Mouse (Mus musculus) brain, adult 2 months (tissue): ENCODE measurements around the gene Vmn1r220.
"Not testable (repeated sequence)": the region's sequence is repeated elsewhere in the genome, so short reads cannot be mapped to it uniquely, and the experiment has no call there.

Experiments used
- DNase-seq: peaks from one replicate; pipeline ENCODE4 v3.0.0; 2011; ENCODE audit warnings: low read depth, low spot score

Gene Vmn1r220

DNA sequence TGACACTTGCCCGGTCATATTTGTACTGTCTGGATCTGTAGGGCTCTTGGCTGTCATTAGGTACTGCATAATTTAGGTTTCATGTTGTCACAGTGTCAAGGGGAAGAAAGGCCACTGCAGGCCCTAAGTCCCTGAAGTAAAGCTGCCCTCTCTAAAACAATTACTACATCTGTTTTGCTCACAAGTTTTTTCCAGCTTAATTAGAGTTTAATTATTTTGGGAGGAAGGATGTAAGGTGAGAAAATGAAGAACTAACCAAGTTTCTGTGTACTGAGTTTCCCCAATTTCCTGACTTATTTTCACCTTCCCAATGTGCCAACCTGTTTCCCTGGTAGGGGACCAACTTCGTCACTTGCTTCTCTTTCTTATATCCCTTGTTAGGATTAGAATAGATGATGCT, at the start of gene Vmn1r220:
Gene Vmn1r220, minus strand, starts transcription at position 101 of the 400 bp plus-strand sequence.
- no peak for DNase-seq

DNA sequence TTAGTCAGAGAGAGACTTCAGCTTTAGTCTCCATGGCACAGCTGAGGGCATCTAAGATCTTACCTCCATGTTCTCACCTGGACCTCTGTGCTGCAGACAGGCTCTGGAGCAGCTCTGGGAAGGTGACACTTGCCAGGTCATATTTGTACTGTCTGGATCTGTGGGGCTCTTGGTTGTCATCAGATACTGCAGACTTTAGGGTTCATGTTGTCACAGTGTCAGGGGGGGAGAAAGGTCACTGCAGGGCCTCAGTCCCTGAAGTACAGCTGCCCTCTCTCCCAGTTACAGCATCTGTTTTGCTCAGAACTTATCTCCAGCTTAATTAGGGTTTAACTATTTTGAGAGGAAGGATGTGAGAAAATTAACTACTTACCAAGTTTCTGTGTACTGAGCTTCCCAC, 48.1 kb upstream of the Vmn1r220 start, which contains the start of gene Vmn1r222:
Gene Vmn1r222, minus strand, starts transcription at position 101 of the 400 bp plus-strand sequence.
- not testable (repeated sequence) for DNase-seq

DNA sequence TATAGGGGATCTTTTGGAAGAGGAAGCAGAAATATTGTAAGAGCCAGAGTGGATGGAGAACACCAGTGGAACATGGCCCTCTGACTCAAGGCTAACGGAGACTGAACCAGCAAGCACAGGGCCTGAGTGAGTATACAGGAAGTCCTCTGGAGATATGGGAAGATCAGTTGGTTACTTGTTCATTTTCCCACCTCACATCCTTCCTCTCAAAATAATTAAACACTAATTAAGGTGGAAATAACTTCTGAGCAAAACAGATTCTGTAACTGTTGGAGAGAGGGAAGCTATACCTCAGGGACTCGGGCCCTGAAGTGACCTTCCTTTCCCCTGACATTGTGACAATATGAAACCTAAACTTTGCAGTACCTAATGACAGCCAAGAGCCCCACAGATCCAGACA, 26.1 kb upstream of the Vmn1r220 start, which contains the start of gene Vmn1r221:
Gene Vmn1r221, plus strand, starts transcription at position 301 of the 400 bp plus-strand sequence.
- DNase-seq: not testable (repeated sequence)

DNA sequence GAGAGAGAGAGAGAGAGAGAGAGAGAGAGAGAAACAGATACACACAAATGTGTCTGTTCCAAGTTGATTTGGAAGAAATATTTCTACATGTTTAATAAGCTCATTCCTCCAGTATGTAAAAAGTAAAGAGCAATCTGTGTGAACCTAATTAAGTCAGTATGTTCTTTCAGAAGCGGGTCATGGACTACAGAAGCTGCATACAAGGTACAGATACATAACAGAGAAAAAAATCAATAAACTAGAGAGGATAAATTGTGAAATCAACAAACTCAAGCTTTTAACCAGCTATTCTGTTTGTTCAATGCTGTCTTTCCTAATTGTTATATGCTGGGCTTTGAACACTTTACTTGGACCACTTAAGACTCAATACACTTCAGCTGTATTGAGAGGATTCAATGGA, 16.1 kb upstream of the Vmn1r220 start:
- DNase-seq: not testable (repeated sequence)

GRCm38 (mm10) chr13:23166471-23166870, 21.3 kb downstream of the Vmn1r220 start:
- not testable (repeated sequence) for DNase-seq

GRCm38 (mm10) chr13:23159012-23159411, 28.8 kb downstream of the Vmn1r220 start, which contains the start of gene Vmn1r219:
Gene Vmn1r219, plus strand, starts transcription at chr13:23159312.
- no peak for DNase-seq

DNA sequence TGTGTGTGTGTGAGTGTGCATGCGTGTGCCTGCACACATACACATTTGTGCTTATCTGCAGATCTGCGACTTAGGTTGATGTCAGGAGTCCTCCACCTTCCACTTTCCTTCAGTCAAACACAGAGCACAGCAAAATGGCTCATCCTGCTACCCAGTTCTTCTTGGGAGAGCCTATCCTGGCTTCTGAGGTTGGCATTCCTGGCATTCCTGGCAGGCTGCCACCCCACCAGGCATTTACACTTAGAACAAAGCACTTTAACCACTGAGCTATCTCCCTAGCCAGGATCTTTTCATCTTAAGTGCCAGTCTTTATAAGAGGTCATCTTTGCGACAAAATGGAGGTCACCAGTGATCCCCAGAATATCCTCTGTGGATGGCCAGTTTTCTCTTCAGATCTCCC, 29.9 kb downstream of the Vmn1r220 start:
- no peak for DNase-seq

- DNase-seq: peak; percentile 8
These were observed 48.9 kb downstream of the Vmn1r220 start for GRCm38 (mm10) chr13:23138880-23139279.

GRCm38 (mm10) chr13:23133501-23133900, 54.3 kb downstream of the Vmn1r220 start:
- peak; percentile 4 for DNase-seq

DNA sequence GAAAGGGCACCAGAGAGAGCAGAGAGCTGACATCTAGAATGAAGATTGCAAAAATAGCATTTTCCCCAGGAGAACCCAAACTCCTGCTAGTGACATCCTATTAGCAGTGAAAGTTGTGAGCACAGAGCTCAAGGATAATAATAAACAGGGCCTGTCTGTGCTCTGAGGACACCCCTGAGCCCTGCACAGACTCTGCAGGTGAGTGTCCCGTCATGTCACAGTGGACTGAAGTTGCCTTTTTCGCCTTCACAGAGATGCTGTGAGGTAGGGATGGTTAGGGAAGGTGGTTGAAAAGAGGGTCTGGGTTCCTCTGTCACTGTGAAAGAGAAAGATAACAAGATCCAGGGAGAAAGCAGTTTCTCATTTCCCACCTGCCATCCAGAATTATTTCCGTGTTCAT, 54.7 kb downstream of the Vmn1r220 start, which contains the start of gene Vmn1r218:
Gene Vmn1r218, plus strand, starts transcription at position 57 of the 400 bp plus-strand sequence.
- DNase-seq: peak; percentile 10
